Mouse (Mus musculus) heart, embryonic 15.5 days (tissue): Measurements from ENCODE around the gene Tbx10. TPM values are rescaled to one million over a fixed set of nuclear protein-coding genes. Genes with fewer than 3 reads are reported as not detected.
"Not testable (repeated sequence)": the region's sequence is repeated elsewhere in the genome, so short reads cannot be mapped to it uniquely, and the experiment has no call there.

Experiments
- ATAC-seq: fragments of 200-750 bp; cut with Nextera tagmentation; replicated peaks from 2 replicates; pipeline ENCODE4 v1.8.0; 2017; ENCODE audit warnings: low read depth, moderate TSS enrichment; ENCODE audit not compliant: insufficient number of reproducible peaks, insufficient read depth, low FRiP score
- H3K27ac ChIP-seq: fragments of 300-500 bp; sonication (generic); 2 replicates; pipeline ENCODE4 v1.5.1; 2015; ENCODE audit warnings: mild to moderate bottlenecking, inconsistent platforms
- H3K27me3 ChIP-seq: fragments of 300-500 bp; sonication (generic); 2 replicates; pipeline ENCODE4 v1.6.1; 2015; ENCODE audit warnings: inconsistent platforms
- H3K36me3 ChIP-seq: fragments of 300-500 bp; sonication (generic); 2 replicates; pipeline ENCODE4 v1.6.1; 2015; ENCODE audit warnings: mild to moderate bottlenecking, inconsistent platforms
- H3K4me1 ChIP-seq: fragments of 300-500 bp; sonication (generic); replicated peaks from 2 replicates; pipeline ENCODE4 v1.6.1; 2015; ENCODE audit warnings: inconsistent platforms
- H3K4me2 ChIP-seq: fragments of 300-500 bp; sonication (generic); 2 replicates; pipeline ENCODE4 v1.6.1; 2015; ENCODE audit warnings: inconsistent platforms, mild to moderate bottlenecking, moderate library complexity
- H3K4me3 ChIP-seq: fragments of 300-500 bp; sonication (generic); 2 replicates; pipeline ENCODE4 v1.5.1; 2015; ENCODE audit warnings: mild to moderate bottlenecking, inconsistent platforms
- H3K9ac ChIP-seq: fragments of 300-500 bp; sonication (generic); 2 replicates; pipeline ENCODE4 v1.6.1; 2015; ENCODE audit warnings: mild to moderate bottlenecking, inconsistent platforms
- H3K9me3 ChIP-seq: fragments of 300-500 bp; sonication (generic); replicated peaks from 2 replicates; pipeline ENCODE4 v1.6.1; 2016; ENCODE audit warnings: inconsistent platforms
- WGBS: fragments of 180-500 bp; shearing (Covaris S2); methylation state at CpG from one replicate; pipeline ENCODE4 v1.1.7; 2015; ENCODE audit warnings: mixed read lengths; 5-methylcytosine and 5-hydroxymethylcytosine counted together
- polyA plus RNA-seq: library from polyadenylated mRNA; unstranded; fragments of >200 nt; fragmentation: Nextera tagmentation; extraction: Ambion mirVana; gene quantifications from 2 replicates; pipeline ENCODE4 v1.2.1, GENCODE M21; 2015

Tbx10 gene
- polyA plus RNA-seq, 1 experiment from 2014 or later, result not detected

GRCm38 (mm10) chr19:3957296-3958036 is 35.1 kb upstream of the Tbx10 start:
- H3K4me1 ChIP-seq, H3K9me3 ChIP-seq, H3K4me3 ChIP-seq, H3K27me3 ChIP-seq, H3K4me2 ChIP-seq, H3K36me3 ChIP-seq, ATAC-seq, H3K27ac ChIP-seq, H3K9ac ChIP-seq: not testable (repeated sequence)
- WGBS, result 81% methylated on average over 5 of the region's 5 CpGs

- Histone ChIP-seq H3K4me1 (no peaks in the 10 kb centered on the region; the same call in 1 of the 2 replicates), H3K4me3 (no peak within 1 kb of the TSS), H3K36me3 (no peaks in the 10 kb centered on the region), H3K27me3 (no peaks in the 10 kb centered on the region), H3K27ac (no peak within 1 kb of the TSS), H3K4me2 (no peak within 1 kb of the TSS), H3K9ac (no peak within 1 kb of the TSS), H3K9me3 (no peaks in the 10 kb centered on the region)
- 51% methylated on average over 4 of the region's 4 CpGs for WGBS
- ATAC-seq, result no peak
Observed at GRCm38 (mm10) chr19:3958470-3958869, 34.1 kb upstream of the Tbx10 start, which contains the start of gene Aldh3b3. TSS of gene Aldh3b3 (plus strand) at chr19:3958645.

- Histone ChIP-seq H3K27ac (no peak overlapping the region), H3K9me3 (no peaks in the 10 kb centered on the region), H3K36me3 (no peaks in the 10 kb centered on the region), H3K4me1 (no peaks in the 10 kb centered on the region; the same call in 1 of the 2 replicates), H3K9ac (no peak overlapping the region), H3K4me2 (no peak overlapping the region), H3K27me3 (no peaks in the 10 kb centered on the region), H3K4me3 (no peak overlapping the region)
- no peak for ATAC-seq
Observed at GRCm38 (mm10) chr19:3959030-3959429, 33.5 kb upstream of the Tbx10 start.

GRCm38 (mm10) chr19:3960211-3960610 is 32.3 kb upstream of the Tbx10 start:
- Histone ChIP-seq H3K9ac (no peak overlapping the region), H3K9me3 (no peaks in the 10 kb centered on the region), H3K4me3 (no peak overlapping the region), H3K27ac (no peak overlapping the region), H3K4me1 (no peaks in the 10 kb centered on the region; the same call in 1 of the 2 replicates), H3K4me2 (no peak overlapping the region), H3K27me3 (no peaks in the 10 kb centered on the region), H3K36me3 (no peaks in the 10 kb centered on the region)
- 79% methylated on average over 5 of the region's 5 CpGs for WGBS
- no peak for ATAC-seq

- 63% methylated on average over 6 of the region's 6 CpGs for WGBS
- H3K36me3 ChIP-seq, H3K27me3 ChIP-seq, ATAC-seq, H3K4me3 ChIP-seq, H3K9ac ChIP-seq, H3K27ac ChIP-seq, H3K4me1 ChIP-seq, H3K9me3 ChIP-seq, H3K4me2 ChIP-seq: not testable (repeated sequence)
Observed at GRCm38 (mm10) chr19:3961805-3962204, 30.7 kb upstream of the Tbx10 start.

GRCm38 (mm10) chr19:3962469-3962868 is 30.1 kb upstream of the Tbx10 start:
- no peak for ATAC-seq
- 20% methylated on average over 2 of the region's 2 CpGs for WGBS
- Histone ChIP-seq H3K27ac (no peak overlapping the region), H3K4me1 (no peaks in the 10 kb centered on the region; the same call in 1 of the 2 replicates), H3K36me3 (no peaks in the 10 kb centered on the region), H3K27me3 (no peaks in the 10 kb centered on the region), H3K4me3 (no peak overlapping the region), H3K9ac (no peak overlapping the region), H3K9me3 (no peaks in the 10 kb centered on the region), H3K4me2 (no peak overlapping the region)

GRCm38 (mm10) chr19:3964030-3964429 is 28.5 kb upstream of the Tbx10 start:
- no peak for ATAC-seq
- Histone ChIP-seq H3K9me3 (no peaks in the 10 kb centered on the region), H3K27me3 (no peaks in the 10 kb centered on the region), H3K4me3 (no peak overlapping the region), H3K4me2 (no peak overlapping the region), H3K4me1 (peaks cover 5% of the 10 kb centered on the region), H3K27ac (no peak overlapping the region), H3K36me3 (no peaks in the 10 kb centered on the region), H3K9ac (no peak overlapping the region)
- WGBS, result 62% methylated on average over 4 of the region's 4 CpGs

GRCm38 (mm10) chr19:3966330-3967075 is 26.0 kb upstream of the Tbx10 start:
- Histone ChIP-seq H3K36me3 (no peaks in the 10 kb centered on the region), H3K27ac (no peak overlapping the region), H3K9ac (no peak overlapping the region), H3K27me3 (0 out of 2 replicates have a peak, but pooled peaks cover 2% of the 10 kb centered on the region), H3K4me2 (no peak overlapping the region), H3K4me1 (peaks cover 5% of the 10 kb centered on the region), H3K4me3 (no peak overlapping the region), H3K9me3 (no peaks in the 10 kb centered on the region)
- no peak for ATAC-seq
- WGBS, result 67% methylated on average over 11 of the region's 11 CpGs

GRCm38 (mm10) chr19:3967258-3967657 is 25.3 kb upstream of the Tbx10 start:
- no peak overlapping the region for H3K27ac ChIP-seq
- H3K36me3 ChIP-seq, result no peaks in the 10 kb centered on the region
- no peak for ATAC-seq
- no peak overlapping the region for H3K4me2 ChIP-seq
- peaks cover 5% of the 10 kb centered on the region for H3K4me1 ChIP-seq
- no peak overlapping the region for H3K9ac ChIP-seq
- H3K27me3 ChIP-seq, result 0 out of 2 replicates have a peak, but pooled peaks cover 2% of the 10 kb centered on the region
- no peaks in the 10 kb centered on the region for H3K9me3 ChIP-seq
- 33% methylated on average over 3 of the region's 3 CpGs for WGBS
- no peak overlapping the region for H3K4me3 ChIP-seq

GRCm38 (mm10) chr19:3972229-3972628 is 20.3 kb upstream of the Tbx10 start, which contains the start of gene Aldh3b2:
TSS of gene Aldh3b2 (plus strand) at chr19:3972328.
- H3K4me2 ChIP-seq, result no peak within 1 kb of the TSS
- H3K9ac ChIP-seq, result no peak within 1 kb of the TSS
- 0 out of 2 replicates have a peak, but pooled peaks cover 2% of the 10 kb centered on the region for H3K27me3 ChIP-seq
- no peaks in the 10 kb centered on the region for H3K9me3 ChIP-seq
- no peak within 1 kb of the TSS for H3K27ac ChIP-seq
- H3K4me3 ChIP-seq, result no peak within 1 kb of the TSS
- WGBS, result 48% methylated on average over 9 of the region's 9 CpGs
- no peak for ATAC-seq
- peaks cover 5% of the 10 kb centered on the region for H3K4me1 ChIP-seq
- H3K36me3 ChIP-seq, result no peaks in the 10 kb centered on the region

GRCm38 (mm10) chr19:3974608-3975007 is 17.9 kb upstream of the Tbx10 start:
- H3K9me3 ChIP-seq, H3K4me3 ChIP-seq, H3K36me3 ChIP-seq, H3K27ac ChIP-seq, H3K9ac ChIP-seq, H3K27me3 ChIP-seq, H3K4me2 ChIP-seq, ATAC-seq, H3K4me1 ChIP-seq: not testable (repeated sequence)
- 61% methylated on average over 6 of the region's 6 CpGs for WGBS
